Mouse (Mus musculus) common myeloid progenitor, adult 5-6 weeks (primary cell): Measurements from ENCODE around the gene Kynu. TPM values are rescaled to one million over a fixed set of nuclear protein-coding genes. Genes with fewer than 3 reads are reported as not detected.

Experiments
- ATAC-seq: replicated peaks from 2 replicates; pipeline ENCODE4 v1.8.0; 2016; ENCODE audit warnings: low read depth, mild to moderate bottlenecking, moderate TSS enrichment, inconsistent platforms; ENCODE audit not compliant: poor library complexity, severe bottlenecking
- total RNA-seq: library from RNA; stranded (forward); fragments of 200-1000, 187-1606 nt; gene quantifications from 2 replicates; pipeline ENCODE4 v1.2.3, GENCODE M21; 2017

Kynu gene
- 0.53 and 1.4 TPM in 2 replicates for total RNA-seq

DNA sequence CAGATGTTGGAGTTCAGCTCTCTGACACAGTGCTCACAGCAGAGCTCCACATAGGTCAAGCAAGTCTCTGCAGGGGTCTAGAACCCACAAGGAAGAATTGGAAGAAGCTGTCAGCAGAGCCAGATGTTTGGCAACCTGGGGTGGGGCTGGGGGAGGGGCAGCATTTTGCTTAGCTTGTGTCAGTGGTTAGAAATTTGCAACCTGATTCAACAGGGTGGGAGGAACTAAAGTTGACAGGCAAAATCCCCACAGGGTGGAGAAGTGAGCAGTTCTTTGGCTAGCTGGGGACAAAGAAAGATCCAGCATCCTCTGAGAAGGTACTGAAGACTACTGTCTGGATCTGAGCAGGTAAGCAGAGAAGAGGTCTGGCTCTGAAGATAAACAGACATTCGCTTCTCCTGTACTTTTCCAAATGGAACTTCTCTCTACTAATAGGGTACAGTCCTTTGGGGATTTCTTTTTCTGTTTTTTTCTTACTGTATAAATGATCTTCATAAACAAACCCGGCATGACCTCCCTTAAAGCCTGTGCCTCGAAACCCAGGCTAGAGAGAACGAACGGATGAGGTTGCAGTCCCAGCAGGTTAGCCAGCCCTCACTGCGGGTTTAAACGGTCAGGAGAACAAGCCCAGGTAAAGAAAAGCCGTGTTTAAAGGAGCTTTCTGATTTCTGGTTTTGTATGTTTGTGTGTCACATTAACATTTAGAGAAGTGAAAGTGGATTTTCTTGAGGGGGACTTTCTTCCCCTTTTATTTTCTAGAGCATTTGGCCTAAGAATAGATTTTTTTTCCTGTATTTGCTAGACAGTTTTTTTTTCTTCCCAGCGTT is at the start of gene Kynu:
Kynu (plus strand) TSS at position 268 of the 827 bp plus-strand sequence.
- peak; percentile 76 for ATAC-seq

DNA sequence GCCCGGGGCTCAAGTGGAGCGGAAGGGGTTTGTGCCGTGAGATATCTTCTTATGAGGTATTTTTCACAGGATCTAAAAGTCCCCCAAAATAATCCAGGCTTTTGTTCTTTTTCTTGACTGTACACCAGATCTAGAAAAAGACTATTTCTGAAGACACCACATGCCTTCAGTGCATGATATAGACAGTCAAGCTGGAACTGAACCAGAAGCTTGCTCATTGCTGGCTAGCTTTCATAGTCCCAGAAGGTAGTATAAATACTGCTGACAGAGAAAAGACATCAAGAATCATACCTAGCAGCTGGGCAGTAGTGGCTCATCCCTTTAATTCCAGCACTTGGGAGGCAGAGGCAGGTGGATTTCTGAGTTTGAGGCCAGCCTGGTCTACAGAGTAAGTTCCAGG is 48.9 kb upstream of the Kynu start:
- ATAC-seq, result no peak

DNA sequence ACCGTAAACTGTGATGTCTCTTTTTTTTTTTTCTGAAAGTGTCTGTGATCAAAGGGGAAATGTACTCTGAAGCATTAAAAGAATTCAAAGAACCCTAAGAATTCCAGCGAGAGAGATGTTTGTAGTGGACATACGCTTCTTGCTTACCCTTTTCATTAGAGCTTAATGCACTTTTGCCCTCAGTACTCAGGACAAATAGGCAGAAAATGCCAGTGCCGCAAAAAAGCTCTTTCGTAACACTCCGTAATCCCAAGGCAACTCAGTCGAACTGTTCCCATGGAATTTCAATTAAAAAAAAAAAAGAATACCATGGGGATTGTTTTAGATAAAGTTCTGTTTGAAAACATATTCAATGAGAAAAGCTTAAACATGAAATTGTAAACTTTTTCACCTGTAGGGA is 41.3 kb upstream of the Kynu start:
- ATAC-seq, result no peak

DNA sequence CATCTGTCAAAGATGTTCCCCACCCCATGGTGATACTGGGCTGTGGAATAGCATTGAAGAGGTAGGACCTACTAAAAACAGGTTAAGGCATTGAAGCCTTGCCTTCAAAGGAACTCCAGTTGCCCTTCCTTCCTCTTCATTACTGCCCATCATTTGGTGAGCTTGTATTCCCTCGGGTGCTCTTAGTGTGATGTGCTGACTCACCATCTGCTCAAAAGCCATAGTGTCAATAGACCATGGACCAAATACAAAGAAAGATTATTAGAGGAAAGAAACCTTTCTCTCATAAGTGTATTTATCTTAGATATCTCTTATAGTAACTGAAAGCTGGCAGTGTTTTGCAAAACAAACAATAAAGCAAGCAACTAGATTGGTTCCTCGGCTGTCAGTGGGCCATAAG is 20.7 kb upstream of the Kynu start:
- ATAC-seq, result no peak

DNA sequence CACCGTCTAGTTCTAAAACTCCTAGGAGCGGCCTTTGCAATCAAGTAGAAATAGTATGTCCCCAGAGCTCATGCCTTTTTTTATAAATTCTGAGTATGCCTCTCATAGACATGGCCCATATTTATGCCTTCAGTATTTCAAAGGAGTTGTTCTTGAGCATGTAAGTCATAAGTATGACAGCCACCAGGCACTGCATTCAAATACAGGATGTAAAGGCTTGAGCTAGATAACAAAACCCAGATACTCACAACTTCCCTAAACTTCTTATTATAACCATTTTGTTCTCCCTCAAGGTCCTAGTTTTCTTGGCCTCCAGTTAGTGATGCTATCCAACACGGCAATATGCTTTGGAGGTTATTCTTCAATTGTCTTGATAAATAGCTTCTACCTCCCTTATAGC is 12.5 kb upstream of the Kynu start:
- ATAC-seq, result peak; percentile 72

DNA sequence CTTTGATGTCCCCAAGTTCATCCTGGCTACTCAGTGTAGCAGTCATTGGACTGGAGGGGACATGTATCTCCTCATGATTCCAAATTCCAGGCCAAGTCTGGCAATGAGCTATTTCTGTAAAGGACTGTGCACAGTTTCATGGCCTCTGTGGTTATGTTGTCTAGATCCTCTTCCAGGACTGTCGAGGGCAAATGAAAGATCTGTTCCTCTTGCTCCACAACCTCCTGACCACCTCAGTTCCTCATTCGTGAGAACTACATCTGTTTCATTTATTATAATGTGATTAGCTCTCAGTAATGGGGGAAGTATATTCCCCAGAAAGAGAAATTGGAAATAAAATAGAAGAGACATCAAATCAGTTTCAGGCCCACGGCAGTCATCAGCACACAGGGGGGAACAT is 9.5 kb upstream of the Kynu start:
- ATAC-seq, result peak; percentile 92

DNA sequence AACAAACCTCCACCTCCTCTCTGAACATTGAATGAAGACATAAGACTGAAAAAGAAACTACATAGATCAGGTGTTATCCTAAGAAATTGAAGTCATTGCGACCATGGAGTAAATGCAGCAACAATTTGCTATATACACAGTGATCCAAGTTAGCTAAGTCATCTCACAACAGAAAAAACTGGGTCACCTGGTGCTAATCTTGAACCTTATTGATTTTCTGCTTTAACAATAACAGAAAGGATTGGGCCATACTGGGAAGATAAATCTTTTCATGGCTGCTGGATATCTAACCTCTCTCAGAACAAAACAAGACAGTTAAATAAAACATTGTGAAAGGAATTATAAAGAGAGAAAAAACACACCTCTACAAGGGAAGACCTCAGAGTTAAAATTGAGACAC is 8.7 kb upstream of the Kynu start:
- ATAC-seq, result no peak

DNA sequence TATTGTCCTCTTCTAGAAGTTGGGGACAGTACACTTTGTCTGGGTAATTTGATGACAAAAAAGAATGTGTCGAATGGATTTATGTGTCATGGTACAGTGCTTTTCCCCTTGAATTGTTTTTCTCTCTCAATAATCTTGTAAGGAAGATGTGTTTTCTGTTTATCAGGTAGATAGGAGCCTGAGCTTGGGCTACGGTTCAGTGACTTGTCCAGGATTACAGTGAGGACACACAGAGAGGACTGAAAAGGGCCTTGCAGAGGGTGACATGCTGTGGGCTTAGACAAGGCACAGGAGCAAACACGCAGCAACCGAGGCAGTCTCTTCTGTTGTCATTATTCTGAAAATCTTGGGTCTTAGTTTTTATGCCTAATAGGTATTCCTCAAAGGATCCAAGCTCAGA is 913 bp upstream of the Kynu start:
- ATAC-seq, result no peak

DNA sequence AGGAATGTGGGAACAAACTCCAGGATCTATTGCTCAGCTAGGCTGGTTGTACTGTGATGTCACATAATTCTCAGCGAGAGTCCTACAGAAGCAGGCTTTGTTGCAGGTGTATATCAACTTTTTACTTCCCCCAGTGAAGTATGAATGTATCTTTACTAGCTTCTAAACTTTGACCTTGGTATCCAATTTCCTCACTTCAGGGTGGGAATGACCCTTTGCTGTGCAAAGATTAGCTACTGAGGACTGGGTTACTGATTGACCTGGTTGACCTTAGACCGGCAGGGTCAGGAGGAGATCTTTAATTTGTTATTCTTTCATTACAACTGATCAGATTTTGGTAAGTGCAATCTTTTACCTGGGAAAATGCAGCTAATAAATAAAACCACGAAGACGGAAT is 758 bp downstream of the Kynu start:
- 0 out of 2 replicates have a peak, but pooled peaks have one; percentile 30 for ATAC-seq

DNA sequence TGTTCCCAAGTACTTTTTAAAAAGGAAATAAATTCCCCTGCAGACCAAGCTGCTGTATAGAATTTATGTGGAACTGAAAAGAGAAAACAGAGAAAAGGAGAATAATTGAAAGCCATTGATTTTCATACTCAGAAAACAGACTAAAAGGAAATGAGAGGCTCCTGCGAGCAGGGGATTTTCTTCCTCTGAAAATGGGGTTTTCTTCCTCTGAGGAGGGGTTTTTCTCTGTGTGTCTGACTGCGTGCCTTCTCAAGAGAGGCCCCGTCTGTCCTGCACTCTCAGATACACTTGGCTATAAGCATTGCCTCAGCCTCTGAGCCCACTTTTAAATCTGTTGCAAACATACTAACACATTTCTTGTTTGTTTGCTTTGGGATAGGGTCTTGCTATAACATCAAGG is 1.9 kb downstream of the Kynu start:
- ATAC-seq, result no peak

DNA sequence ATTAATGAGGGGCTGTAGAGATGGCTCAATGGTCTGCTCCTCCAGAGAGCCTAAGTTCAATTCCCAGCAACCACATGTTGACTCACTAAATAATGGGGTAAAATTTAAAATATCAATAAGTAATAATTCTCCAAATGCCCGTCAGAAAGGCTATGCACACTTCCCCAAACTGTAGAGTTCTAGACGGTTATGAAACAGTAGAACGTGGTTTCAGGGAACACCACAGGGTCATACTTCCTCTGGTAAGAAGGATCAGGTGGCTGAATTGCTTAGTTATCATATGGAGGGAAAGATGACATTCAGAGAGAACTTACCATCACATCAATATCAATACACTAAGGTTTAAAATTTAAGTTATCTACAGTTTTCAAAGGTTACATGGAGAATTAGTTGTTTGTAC is 6.1 kb downstream of the Kynu start:
- ATAC-seq, result peak; percentile 82

DNA sequence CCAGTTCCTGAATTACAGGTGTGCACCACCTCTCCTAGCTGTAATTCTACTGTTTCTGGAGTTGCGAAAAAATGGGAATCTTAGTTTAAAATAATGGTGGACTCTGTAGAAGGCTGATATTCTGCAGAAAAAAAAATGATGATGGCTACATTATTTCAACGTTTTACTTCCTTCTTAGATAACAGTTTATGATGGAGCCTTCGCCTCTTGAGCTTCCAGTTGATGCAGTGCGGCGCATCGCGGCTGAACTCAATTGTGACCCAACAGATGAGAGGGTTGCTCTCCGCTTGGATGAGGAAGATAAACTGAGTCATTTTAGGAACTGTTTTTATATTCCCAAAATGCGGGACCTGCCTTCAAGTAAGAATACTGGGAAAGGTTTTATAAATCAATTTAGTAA is 7.7 kb downstream of the Kynu start:
- no peak for ATAC-seq

DNA sequence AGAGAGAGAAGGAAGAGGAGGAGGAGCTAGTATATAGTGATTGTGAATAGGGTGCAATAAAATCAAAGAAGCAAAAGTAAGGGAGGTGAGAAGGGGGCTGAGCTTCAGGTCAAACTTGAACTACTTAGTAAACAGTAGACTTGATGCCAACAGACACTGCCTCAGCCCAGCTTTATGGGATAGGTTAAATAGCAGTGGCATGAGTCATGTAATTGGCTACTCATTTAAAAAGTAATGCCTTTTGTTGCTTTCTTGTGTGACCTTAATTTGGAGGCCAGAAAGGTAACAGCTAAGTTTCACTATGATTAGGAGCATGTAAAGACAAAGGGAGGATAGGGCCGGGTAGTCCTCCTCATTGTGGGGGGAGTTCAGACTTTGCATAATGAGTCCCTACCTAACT is 13.3 kb downstream of the Kynu start:
- no peak for ATAC-seq

DNA sequence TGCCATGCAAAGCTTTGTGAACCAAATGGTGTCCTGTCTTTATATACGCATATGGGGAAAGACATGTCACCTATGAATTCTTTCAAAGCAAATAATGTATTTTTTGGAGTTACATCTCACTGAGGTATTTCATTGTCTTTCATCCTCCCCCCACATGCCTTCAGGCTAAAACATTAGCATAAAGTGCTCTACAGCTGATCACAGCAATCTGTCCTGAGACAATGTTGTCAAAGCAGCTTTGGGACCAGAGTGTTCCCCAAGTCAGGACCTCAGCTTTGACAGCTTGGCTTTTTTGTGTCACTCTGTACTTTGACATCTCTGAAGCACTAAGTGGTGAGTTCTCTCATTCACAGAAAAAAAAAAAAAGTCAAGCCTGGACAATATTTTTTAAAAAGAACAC is 18.4 kb downstream of the Kynu start:
- no peak for ATAC-seq

DNA sequence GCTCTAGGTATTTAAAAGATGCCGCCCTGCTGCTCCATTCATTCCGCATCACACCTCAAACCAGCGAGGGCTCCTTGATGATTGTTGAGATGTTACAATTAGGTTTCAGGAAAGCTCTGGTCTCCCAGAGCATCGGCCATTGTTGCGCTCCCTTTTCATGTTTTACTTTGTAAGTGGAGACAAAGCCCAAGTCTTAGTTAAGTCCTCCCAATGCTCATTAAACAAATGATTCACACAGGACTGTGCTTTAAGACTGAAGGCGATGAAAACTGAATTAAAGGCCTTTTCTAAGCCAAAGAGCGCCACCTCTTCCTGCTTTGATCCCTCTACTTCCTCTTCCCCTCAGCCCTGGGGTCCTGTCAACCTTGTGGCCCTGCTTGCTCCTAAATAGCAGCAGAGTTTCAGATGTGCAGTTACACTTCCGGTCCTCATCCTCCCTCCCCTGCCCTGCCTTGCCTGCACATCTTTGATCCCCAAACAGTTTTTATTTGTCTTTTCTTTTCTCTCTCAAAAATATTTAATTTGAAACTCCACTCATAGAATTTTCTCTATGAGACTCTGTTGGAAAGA is 28.2 kb downstream of the Kynu start:
- ATAC-seq, result 0 out of 2 replicates have a peak, but pooled peaks have one; percentile 18

DNA sequence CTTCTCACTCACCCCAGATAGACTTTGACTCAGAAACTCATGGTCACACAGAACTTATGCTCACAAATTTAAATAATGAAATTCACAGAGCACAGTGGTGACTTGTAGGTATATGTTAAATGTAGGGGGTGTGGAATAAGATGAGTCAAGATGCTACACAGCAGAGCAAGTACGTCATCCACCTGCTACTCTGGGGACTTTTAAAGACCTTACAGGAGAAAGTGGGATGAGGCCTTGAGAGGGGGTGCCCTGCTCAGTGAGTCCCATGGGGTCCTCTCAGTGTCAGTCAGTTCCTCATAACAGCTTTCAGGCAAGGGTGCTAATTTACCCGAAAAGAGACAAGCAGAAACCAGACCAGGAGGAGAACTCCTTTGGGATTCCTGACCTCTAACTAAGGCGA is 30.4 kb downstream of the Kynu start:
- no peak for ATAC-seq

DNA sequence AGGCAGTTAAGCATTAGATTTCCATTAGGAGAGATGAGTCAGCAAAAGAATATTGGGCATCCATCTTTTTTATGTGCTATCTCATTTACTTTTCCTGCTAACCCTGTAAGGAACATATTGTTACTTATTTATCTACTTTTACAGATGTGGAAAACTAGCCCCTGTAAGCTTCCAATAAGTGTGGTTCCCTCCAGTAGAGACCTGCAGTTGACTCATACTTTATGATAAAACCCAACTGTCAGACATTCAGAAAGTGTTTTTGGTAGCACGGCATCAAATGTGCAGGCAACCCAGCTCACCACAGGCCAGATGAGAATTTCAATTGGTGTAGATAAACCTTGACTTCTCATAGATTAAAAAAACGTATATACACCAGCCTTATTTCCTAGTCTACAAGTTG is 32.7 kb downstream of the Kynu start:
- no peak for ATAC-seq

DNA sequence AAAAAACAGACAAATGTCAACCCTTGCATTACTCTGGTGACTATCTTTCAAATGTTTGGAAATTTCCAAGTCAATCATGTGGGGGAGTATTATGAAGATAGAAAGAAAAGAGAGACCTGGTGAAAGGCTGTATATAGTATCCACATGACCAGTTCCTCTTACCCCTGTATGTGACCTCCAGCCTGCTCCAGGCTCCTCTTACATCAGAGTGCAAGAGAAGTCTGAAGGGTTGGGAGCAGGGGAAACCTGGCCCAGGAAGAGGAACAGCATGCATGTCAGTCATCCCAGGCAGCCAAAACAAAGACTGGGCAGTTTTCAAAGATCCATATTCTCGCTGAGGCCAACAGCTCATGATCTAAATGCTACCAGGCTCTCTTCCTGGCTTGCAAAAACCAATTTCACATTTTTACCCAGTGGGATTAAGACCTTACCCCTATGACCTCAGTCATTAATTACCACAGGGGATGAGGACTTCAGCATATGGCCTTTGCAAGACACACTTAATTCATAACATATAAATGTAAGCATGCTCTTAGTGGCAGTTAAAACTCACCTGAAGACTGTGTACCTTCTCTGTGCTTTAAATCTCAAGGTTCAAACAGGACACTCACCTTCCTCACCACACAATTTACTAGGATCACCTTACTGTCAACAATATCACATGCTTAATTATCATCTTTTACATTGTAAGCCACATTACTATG is 37.0 kb downstream of the Kynu start:
- no peak for ATAC-seq

DNA sequence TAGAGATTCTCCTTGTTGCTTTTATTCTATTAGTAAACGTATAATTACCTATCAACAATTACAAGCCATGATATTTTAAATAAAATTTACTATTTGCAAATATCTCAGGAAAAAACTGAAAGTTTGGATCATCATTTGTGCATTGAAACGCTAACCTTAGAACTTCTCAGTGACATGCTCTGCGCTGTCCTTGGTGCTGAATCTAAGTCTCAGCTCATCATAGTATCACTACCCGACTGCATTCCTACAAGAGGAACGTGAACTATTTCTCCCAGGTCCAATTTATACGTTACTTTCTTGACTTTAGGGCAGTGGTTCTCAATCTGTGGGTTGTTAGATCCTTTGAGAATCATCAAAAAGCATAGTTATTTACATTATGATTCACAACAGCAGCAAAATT is 58.4 kb downstream of the Kynu start:
- peak; percentile 89 for ATAC-seq

DNA sequence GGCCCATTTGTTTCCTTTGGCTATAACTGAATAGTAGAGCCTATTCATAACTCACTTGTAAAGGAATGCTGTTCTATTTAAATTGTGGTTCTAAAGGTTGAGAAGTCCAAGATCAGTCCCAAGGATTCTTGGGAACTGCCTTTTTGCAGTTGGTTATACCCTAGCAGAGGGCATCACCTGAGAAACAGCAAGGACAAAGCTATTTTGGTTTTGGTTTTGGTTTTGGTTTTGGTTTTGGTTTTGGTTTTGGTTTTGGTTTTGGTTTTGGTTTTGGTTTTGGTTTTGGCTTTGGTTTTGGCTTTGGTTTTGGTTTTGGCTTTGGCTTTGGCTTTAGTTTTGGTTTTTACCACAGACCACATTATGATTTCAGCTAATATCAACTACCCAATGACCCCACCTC is 66.0 kb downstream of the Kynu start:
- ATAC-seq, result no peak

DNA sequence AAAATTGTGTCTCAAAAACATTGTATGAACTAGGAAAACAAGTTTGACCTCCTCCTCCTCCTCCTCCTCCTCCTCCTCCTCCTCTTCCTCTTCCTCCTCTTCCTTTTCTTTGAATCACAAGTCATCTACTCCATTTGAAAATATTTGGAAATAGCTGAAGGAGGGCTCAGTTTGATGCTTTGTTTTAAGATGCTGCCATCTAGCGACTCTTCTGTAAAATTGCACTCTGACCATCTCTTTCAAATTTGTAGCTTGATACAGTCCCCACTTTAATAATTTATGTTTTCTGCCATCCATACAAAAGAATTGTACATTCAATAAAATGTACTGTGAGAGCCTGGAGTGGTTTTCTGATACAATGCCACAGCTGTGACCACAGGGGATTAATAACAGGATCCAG is 67.7 kb downstream of the Kynu start:
- peak; percentile 69 for ATAC-seq
